Mouse (Mus musculus) G1E (cell line): ENCODE measurements around the gene Spryd3. TPM values are rescaled to one million over a fixed set of nuclear protein-coding genes. Genes with fewer than 3 reads are reported as not detected.
"Not testable (repeated sequence)": the region's sequence is repeated elsewhere in the genome, so short reads cannot be mapped to it uniquely, and the experiment has no call there.

Source experiments
- ATAC-seq: 2 replicates; pipeline ENCODE4 v1.8.0; 2016; ENCODE audit warnings: mild to moderate bottlenecking; ENCODE audit not compliant: insufficient number of reproducible peaks, poor library complexity, low FRiP score, severe bottlenecking; ENCODE audit errors: extremely low read depth
- DNase-seq: peaks from one replicate; pipeline ENCODE4 v3.0.0; 2012; ENCODE audit warnings: low spot score
- H3K27me3 ChIP-seq: 2 replicates; pipeline ENCODE4 v1.6.1; 2012; ENCODE audit warnings: mild to moderate bottlenecking, low read length, inconsistent platforms; ENCODE audit not compliant: insufficient read depth
- H3K36me3 ChIP-seq: replicated peaks from 2 replicates; pipeline ENCODE3; 2012; ENCODE audit warnings: mild to moderate bottlenecking, inconsistent platforms
- H3K4me1 ChIP-seq: 2 replicates; pipeline ENCODE4 v1.6.1; 2012; ENCODE audit warnings: low read depth, low read length, inconsistent platforms, mixed read lengths; ENCODE audit not compliant: insufficient read depth
- H3K4me3 ChIP-seq: 2 replicates; pipeline ENCODE4 v1.5.1; 2012; ENCODE audit warnings: low read depth, mild to moderate bottlenecking, inconsistent platforms, low read length, moderate library complexity, mixed read lengths
- H3K9me3 ChIP-seq: replicated peaks from 2 replicates; pipeline ENCODE4 v1.6.1; 2012; ENCODE audit warnings: inconsistent platforms
- CTCF ChIP-seq: IDR thresholded peaks from 2 replicates; pipeline ENCODE4 v1.5.1; 2012; ENCODE audit warnings: low read depth, low read length, inconsistent platforms, mixed read lengths
- GATA1 ChIP-seq: IDR thresholded peaks from 2 replicates; pipeline ENCODE4 v1.6.1; 2012; ENCODE audit warnings: borderline replicate concordance, low read length, inconsistent platforms, mixed read lengths
- GATA2 ChIP-seq: IDR thresholded peaks from 2 replicates; pipeline ENCODE4 v1.6.1; 2012; ENCODE audit warnings: low read depth, low read length, inconsistent platforms, borderline replicate concordance
- POLR2AphosphoS5 ChIP-seq: IDR thresholded peaks from 2 replicates; pipeline ENCODE4 v1.6.1; 2012; ENCODE audit warnings: low read depth, low read length, inconsistent platforms; ENCODE audit not compliant: insufficient replicate concordance
- TAL1 ChIP-seq: conservative IDR thresholded peaks from 2 replicates; pipeline ENCODE4 v1.6.1; 2012; ENCODE audit warnings: low read depth, low read length, inconsistent platforms, mixed read lengths
- polyA plus RNA-seq: library from polyadenylated mRNA; stranded (reverse); fragments of >175 nt; gene quantifications from 2 replicates; pipeline ENCODE4 v1.2.3, GENCODE M21; 2012
- total RNA-seq, 2 experiments: library from RNA; stranded (forward) in 1 of 2; stranded (reverse) in 1 of 2; fragments of 200-1000 nt in 1 of 2; fragments of >200 nt in 1 of 2; fragmentation: Nextera tagmentation in 1 of 2; gene quantifications; 2 replicates each; pipeline ENCODE4 v1.2.3; 2014 to 2017

The Spryd3 gene
- total and polyA plus RNA-seq, 3 experiments = 7.1 to 14.9 (median 12.1) TPM

GRCm38 (mm10) chr15:102089914-102090585 is 46.0 kb downstream of the Spryd3 start:
- DNase-seq (no peak), ATAC-seq (no peak)
- TF ChIP-seq TAL1 (no peak), CTCF (no peak), GATA1 (no peak), POLR2AphosphoS5 (no peak), GATA2 (no peak)
- H3K9me3 ChIP-seq = no peaks in the 10 kb centered on the region
- H3K4me1 ChIP-seq = peaks cover 58% of the 10 kb centered on the region
- H3K27me3 ChIP-seq = no peaks in the 10 kb centered on the region
- H3K36me3 ChIP-seq = peaks cover 100% of the 10 kb centered on the region
- no peak overlapping the region for H3K4me3 ChIP-seq

GRCm38 (mm10) chr15:102083028-102083427 is 53.0 kb downstream of the Spryd3 start:
- H3K27me3 ChIP-seq = no peaks in the 10 kb centered on the region
- DNase-seq = no peak
- ATAC-seq = no peak
- H3K9me3 ChIP-seq = no peaks in the 10 kb centered on the region
- H3K36me3 ChIP-seq = peaks cover 93% of the 10 kb centered on the region
- TF ChIP-seq GATA1 (no peak), GATA2 (no peak), CTCF (no peak), TAL1 (no peak), POLR2AphosphoS5 (no peak)
- peaks cover 66% of the 10 kb centered on the region for H3K4me1 ChIP-seq
- no peak overlapping the region for H3K4me3 ChIP-seq

- TF ChIP-seq GATA1 (no peak), CTCF (no peak), POLR2AphosphoS5 (no peak), TAL1 (no peak), GATA2 (no peak)
- H3K36me3 ChIP-seq = peaks cover 90% of the 10 kb centered on the region
- no peak for ATAC-seq
Observed at GRCm38 (mm10) chr15:102082148-102082547, 53.9 kb downstream of the Spryd3 start.

GRCm38 (mm10) chr15:102080429-102080828 is 55.6 kb downstream of the Spryd3 start:
- H3K4me1 ChIP-seq = peaks cover 60% of the 10 kb centered on the region
- ATAC-seq = no peak
- peaks cover 76% of the 10 kb centered on the region for H3K36me3 ChIP-seq
- H3K9me3 ChIP-seq = no peaks in the 10 kb centered on the region
- H3K27me3 ChIP-seq = no peaks in the 10 kb centered on the region
- TF ChIP-seq POLR2AphosphoS5 (no peak), TAL1 (no peak), GATA1 (no peak), CTCF (no peak), GATA2 (no peak)
- no peak for DNase-seq
- H3K4me3 ChIP-seq = no peak overlapping the region

More at GRCm38 (mm10) chr15:102082148-102082547, 53.9 kb downstream of the Spryd3 start:
- no peak overlapping the region for H3K4me3 ChIP-seq
- H3K9me3 ChIP-seq = no peaks in the 10 kb centered on the region
- peaks cover 67% of the 10 kb centered on the region for H3K4me1 ChIP-seq
- no peak for DNase-seq
- no peaks in the 10 kb centered on the region for H3K27me3 ChIP-seq

- not testable (repeated sequence) for H3K9me3 ChIP-seq, ATAC-seq, H3K4me3 ChIP-seq, H3K27me3 ChIP-seq, DNase-seq
- H3K36me3 ChIP-seq = peaks cover 76% of the 10 kb centered on the region
- peaks cover 64% of the 10 kb centered on the region for H3K4me1 ChIP-seq
Observed at GRCm38 (mm10) chr15:102079924-102080323, 56.1 kb downstream of the Spryd3 start.

- H3K4me1 ChIP-seq = peaks cover 60% of the 10 kb centered on the region
- no peak for TF ChIP-seq GATA1
- no peak for TF ChIP-seq GATA2
- TF ChIP-seq POLR2AphosphoS5 = no peak
- no peak for TF ChIP-seq CTCF
- TF ChIP-seq TAL1 = no peak
- H3K27me3 ChIP-seq = no peaks in the 10 kb centered on the region
- DNase-seq (no peak), ATAC-seq (no peak)
- H3K36me3 ChIP-seq = peaks cover 72% of the 10 kb centered on the region
- H3K4me3 ChIP-seq = no peak overlapping the region; the same call in 1 of the 2 replicates
- no peaks in the 10 kb centered on the region for H3K9me3 ChIP-seq
Observed at GRCm38 (mm10) chr15:102079221-102079620, 56.8 kb downstream of the Spryd3 start.
